Mouse (Mus musculus) embryonic facial prominence, embryonic 12.5 days (tissue): ENCODE measurements around the gene Ubxn2a. TPM values are rescaled to one million over a fixed set of nuclear protein-coding genes. Genes with fewer than 3 reads are reported as not detected.

ENCODE experiments used
- ATAC-seq: fragments of 200-750 bp; cut with Nextera tagmentation; 2 replicates; pipeline ENCODE4 v1.8.0; 2017; ENCODE audit not compliant: insufficient number of reproducible peaks, insufficient read depth, low FRiP score, low TSS enrichment
- H3K27ac ChIP-seq: fragments of 300-500 bp; sonication (generic); 2 replicates; pipeline ENCODE4 v1.5.1; 2016; ENCODE audit warnings: mild to moderate bottlenecking
- H3K27me3 ChIP-seq: fragments of 300-500 bp; sonication (generic); 2 replicates; pipeline ENCODE4 v1.6.1; 2016; ENCODE audit warnings: mild to moderate bottlenecking, moderate library complexity
- H3K36me3 ChIP-seq: fragments of 300-500 bp; sonication (generic); 2 replicates; pipeline ENCODE4 v1.6.1; 2016; ENCODE audit warnings: mild to moderate bottlenecking
- H3K4me1 ChIP-seq: fragments of 300-500 bp; sonication (generic); 2 replicates; pipeline ENCODE4 v1.6.1; 2016
- H3K4me2 ChIP-seq: fragments of 300-500 bp; sonication (generic); replicated peaks from 2 replicates; pipeline ENCODE4 v1.6.1; 2016; ENCODE audit warnings: mild to moderate bottlenecking, moderate library complexity
- H3K4me3 ChIP-seq: fragments of 300-500 bp; sonication (generic); 2 replicates; pipeline ENCODE4 v1.5.1; 2016; ENCODE audit warnings: mild to moderate bottlenecking
- H3K9ac ChIP-seq: fragments of 300-500 bp; sonication (generic); 2 replicates; pipeline ENCODE4 v1.6.1; 2016; ENCODE audit warnings: mild to moderate bottlenecking, moderate library complexity
- H3K9me3 ChIP-seq: fragments of 300-500 bp; sonication (generic); 2 replicates; pipeline ENCODE4 v1.6.1; 2016; ENCODE audit warnings: mild to moderate bottlenecking, moderate library complexity
- WGBS: fragments of 180-500 bp; shearing (Covaris S2); methylation state at CpG from one replicate; pipeline ENCODE4 v1.1.7; 2016; 5-methylcytosine and 5-hydroxymethylcytosine counted together
- polyA plus RNA-seq: library from polyadenylated mRNA; unstranded; fragments of >200 nt; fragmentation: Nextera tagmentation; extraction: Ambion mirVana; gene quantifications from 2 replicates; pipeline ENCODE4 v1.2.1, GENCODE M21; 2016

Ubxn2a gene
- 27.3 and 28.1 TPM in 2 replicates for polyA plus RNA-seq

DNA sequence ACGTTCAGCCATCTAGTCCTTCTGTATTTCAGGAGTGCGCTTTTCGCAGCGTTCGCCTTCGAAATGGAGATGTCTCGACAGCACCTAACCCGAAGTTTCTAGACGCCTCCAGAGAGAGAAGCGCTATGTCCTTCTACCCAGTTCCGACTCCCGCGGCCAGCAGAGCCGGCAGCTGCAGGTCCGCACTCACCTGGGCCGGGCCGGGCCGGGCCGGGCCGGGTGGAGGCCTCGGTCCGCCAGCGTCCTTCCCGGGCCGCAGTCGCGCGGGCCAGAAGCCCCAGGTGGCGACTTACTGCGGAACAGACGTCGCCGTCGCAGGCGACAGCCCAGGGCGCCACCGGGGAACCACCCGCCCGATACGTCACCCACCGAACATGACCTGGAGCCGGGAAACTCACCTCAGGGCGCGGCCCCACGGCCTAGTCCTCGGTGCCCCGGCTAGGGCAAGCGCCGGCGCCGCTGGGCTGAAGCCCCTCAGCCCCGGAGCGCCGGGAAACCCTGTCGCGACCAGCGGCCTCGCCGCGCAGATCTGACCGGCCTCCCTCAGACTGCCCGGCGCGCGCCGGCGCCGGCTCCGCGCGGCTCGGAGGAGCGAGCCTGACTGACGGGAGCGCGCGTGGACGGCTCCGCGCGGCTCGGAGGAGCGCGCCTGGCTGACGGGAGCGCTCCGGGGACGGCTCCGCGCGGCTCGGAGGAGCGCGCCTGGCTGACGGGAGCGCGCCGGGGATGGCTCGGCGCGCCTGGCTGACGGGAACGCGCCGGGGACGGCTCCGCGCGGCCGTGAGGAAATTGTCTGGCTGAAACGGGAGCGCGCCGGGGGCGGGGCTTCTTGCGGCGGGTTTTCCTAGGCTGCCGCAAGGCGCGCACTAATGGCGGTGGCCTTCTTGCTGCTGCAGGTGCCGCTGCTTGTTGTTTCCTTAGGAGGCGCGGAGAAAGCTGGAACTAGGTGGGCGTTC, at the start of gene Ubxn2a:
Gene Ubxn2a, minus strand, starts transcription at position 755 of the 956 bp plus-strand sequence.
- Histone ChIP-seq H3K27ac (peak within 1 kb of the TSS; percentile 83), H3K4me3 (peak within 1 kb of the TSS; percentile 75), H3K4me1 (no peaks in the 10 kb centered on the region; the same call in 1 of the 2 replicates), H3K36me3 (no peaks in the 10 kb centered on the region), H3K9me3 (no peaks in the 10 kb centered on the region), H3K27me3 (no peaks in the 10 kb centered on the region), H3K4me2 (peak within 1 kb of the TSS; percentile 81), H3K9ac (peak within 1 kb of the TSS; percentile 83)
- under 1% methylated on average over 124 of the region's 125 CpGs for WGBS
- peak; percentile 89 for ATAC-seq

DNA sequence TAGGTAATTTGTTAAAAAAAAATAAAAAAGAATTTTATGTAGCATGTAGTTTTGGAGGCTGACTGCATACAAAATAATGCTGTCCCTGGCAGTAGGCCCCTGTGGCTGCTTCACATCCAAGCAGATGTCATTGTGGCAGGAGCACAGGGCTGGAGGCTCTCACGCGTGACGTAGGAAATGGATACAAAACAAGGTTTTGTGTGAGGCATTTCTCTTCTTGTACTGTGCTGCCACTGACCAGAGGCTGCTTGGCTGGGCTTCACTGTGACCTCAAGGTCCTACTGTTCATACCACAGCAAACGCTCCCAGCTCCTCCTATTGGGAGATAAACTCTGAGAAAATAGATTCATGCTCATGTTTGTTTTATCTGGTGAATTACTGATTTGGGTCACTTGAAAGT, 45.7 kb upstream of the Ubxn2a start:
- no peak overlapping the region for H3K4me2 ChIP-seq
- no peaks in the 10 kb centered on the region for H3K9me3 ChIP-seq
- no peaks in the 10 kb centered on the region for H3K4me1 ChIP-seq
- H3K9ac ChIP-seq: no peak overlapping the region
- no peak overlapping the region for H3K4me3 ChIP-seq
- H3K27ac ChIP-seq: no peak overlapping the region
- 86% methylated on average over 4 of the region's 4 CpGs for WGBS
- ATAC-seq: no peak
- H3K27me3 ChIP-seq: no peaks in the 10 kb centered on the region
- peaks cover 54% of the 10 kb centered on the region for H3K36me3 ChIP-seq

DNA sequence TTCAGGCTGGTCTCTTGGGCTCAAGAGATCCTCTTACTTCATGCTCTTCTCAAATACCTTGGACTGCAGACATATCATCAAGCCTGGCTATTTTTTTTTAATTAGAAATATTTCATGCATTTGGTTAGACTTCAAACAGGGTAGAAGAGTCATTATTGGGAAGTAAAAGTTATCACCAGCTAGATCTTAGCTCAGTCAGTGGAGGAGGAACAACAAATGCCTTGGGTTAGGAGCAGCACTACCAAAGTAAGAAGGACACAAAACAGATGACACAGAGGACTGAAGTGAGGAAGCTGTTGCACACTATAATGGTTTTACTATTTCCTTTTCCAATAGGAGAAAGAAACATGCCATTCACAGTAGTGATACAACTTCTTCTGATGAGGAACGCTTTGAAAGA, 44.8 kb upstream of the Ubxn2a start:
- Histone ChIP-seq H3K9me3 (no peaks in the 10 kb centered on the region), H3K36me3 (peaks cover 60% of the 10 kb centered on the region), H3K4me1 (no peaks in the 10 kb centered on the region), H3K4me3 (no peak overlapping the region), H3K4me2 (no peak overlapping the region), H3K27me3 (no peaks in the 10 kb centered on the region), H3K27ac (no peak overlapping the region), H3K9ac (no peak overlapping the region)
- 96% methylated on average over 1 of the region's 1 CpGs for WGBS
- no peak for ATAC-seq

DNA sequence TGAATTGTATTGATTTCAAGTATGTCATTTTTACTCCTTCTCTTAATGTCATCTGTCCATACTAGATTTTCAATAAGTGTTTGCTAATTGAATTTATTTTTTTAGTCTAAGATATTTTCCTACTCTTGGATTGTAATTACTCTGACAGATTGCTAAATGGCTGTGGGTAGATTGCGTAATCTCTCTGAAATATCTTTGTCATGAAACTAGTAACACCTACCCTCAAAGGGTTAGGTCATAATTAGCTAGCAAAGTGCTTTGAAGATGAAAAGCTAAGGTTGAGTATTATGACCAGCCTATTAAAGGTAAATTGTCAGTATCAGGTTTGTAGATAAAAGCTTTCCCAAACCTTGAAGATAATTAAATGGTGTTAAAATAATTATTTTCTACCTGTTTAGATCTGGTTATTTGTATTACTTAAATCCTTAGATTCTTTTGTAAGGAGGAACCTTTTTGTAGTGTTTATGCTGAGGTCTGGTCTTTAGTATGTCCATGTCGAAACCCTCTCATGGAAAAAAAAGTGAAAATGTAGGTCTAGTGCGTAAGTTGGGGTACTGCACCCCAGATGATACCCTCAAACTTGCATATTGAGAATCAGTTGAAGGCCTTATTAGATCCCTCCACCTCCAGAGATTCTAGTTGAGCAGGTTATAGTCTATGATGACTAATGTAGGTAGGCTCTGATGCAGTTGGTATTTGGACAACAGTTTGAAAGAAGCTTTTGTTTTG, 23.5 kb upstream of the Ubxn2a start:
- Histone ChIP-seq H3K4me1 (no peaks in the 10 kb centered on the region), H3K4me2 (no peak overlapping the region), H3K36me3 (no peaks in the 10 kb centered on the region), H3K27me3 (no peaks in the 10 kb centered on the region), H3K27ac (no peak overlapping the region), H3K4me3 (no peak overlapping the region), H3K9me3 (no peaks in the 10 kb centered on the region), H3K9ac (no peak overlapping the region)
- WGBS: 92% methylated on average over 3 of the region's 3 CpGs
- ATAC-seq: no peak

- ATAC-seq: no peak
- no peak overlapping the region for H3K27ac ChIP-seq
- 95% methylated on average over 2 of the region's 2 CpGs for WGBS
- H3K4me2 ChIP-seq: no peak overlapping the region
- no peaks in the 10 kb centered on the region for H3K27me3 ChIP-seq
- H3K9ac ChIP-seq: no peak overlapping the region
- no peaks in the 10 kb centered on the region for H3K36me3 ChIP-seq
- no peaks in the 10 kb centered on the region for H3K9me3 ChIP-seq
- H3K4me3 ChIP-seq: no peak overlapping the region
- no peaks in the 10 kb centered on the region for H3K4me1 ChIP-seq
These were observed 20.7 kb upstream of the Ubxn2a start for GRCm38 (mm10) chr12:4928197-4928596.

- WGBS: under 1% methylated on average over 48 of the region's 48 CpGs
These were observed 10.5 kb upstream of the Ubxn2a start for GRCm38 (mm10) chr12:4917805-4918591.

GRCm38 (mm10) chr12:4916994-4917804, 9.7 kb upstream of the Ubxn2a start, which contains the start of gene Atad2b:
Atad2b (plus strand) TSS chr12:4917353.
- H3K27ac ChIP-seq: peak within 1 kb of the TSS; percentile 99
- H3K36me3 ChIP-seq: no peaks in the 10 kb centered on the region
- WGBS: under 1% methylated on average over 78 of the region's 89 CpGs
- peaks cover 7% of the 10 kb centered on the region for H3K4me1 ChIP-seq
- H3K27me3 ChIP-seq: no peaks in the 10 kb centered on the region
- peak within 1 kb of the TSS; percentile 99 for H3K9ac ChIP-seq
- no peaks in the 10 kb centered on the region for H3K9me3 ChIP-seq
- peak within 1 kb of the TSS; percentile 80 for H3K4me3 ChIP-seq
- ATAC-seq: peak; percentile 95
- H3K4me2 ChIP-seq: peak within 1 kb of the TSS; percentile 60

More at GRCm38 (mm10) chr12:4917805-4918591, 10.5 kb upstream of the Ubxn2a start:
- peak overlapping the region; percentile 99 for H3K9ac ChIP-seq
- no peaks in the 10 kb centered on the region for H3K27me3 ChIP-seq
- peak overlapping the region; percentile 99 for H3K27ac ChIP-seq
- H3K36me3 ChIP-seq: no peaks in the 10 kb centered on the region
- ATAC-seq: no peak
- peak overlapping the region; percentile 80 for H3K4me3 ChIP-seq
- peaks cover 7% of the 10 kb centered on the region for H3K4me1 ChIP-seq
- no peaks in the 10 kb centered on the region for H3K9me3 ChIP-seq
- peak overlapping the region; percentile 60 for H3K4me2 ChIP-seq

DNA sequence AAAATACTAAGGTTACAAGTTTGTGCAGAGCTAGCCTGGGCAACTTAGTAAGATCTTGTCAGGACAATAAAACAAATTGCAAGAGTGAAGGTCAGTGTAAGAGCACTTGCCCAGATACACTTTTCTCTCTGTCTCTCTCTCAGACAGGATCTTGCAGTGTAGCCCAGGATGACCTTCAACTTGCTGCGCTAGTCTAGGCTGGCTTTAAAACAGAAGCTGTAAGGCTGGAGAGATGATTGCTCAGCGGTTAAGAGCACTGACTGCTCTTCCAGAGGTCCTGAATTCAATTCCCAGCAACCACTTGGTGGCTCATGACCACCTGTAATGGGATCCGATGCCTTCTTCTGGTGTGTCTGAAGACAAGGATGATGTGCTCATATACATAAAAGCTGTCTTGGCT, 7.4 kb upstream of the Ubxn2a start:
- Histone ChIP-seq H3K9me3 (no peaks in the 10 kb centered on the region), H3K36me3 (no peaks in the 10 kb centered on the region), H3K4me2 (no peak overlapping the region), H3K27ac (no peak overlapping the region), H3K4me1 (peaks cover 7% of the 10 kb centered on the region), H3K4me3 (no peak overlapping the region), H3K9ac (no peak overlapping the region), H3K27me3 (no peaks in the 10 kb centered on the region)
- 77% methylated on average over 3 of the region's 3 CpGs for WGBS
- no peak for ATAC-seq

- no peak overlapping the region for H3K27ac ChIP-seq
- 55% methylated on average over 3 of the region's 3 CpGs for WGBS
- H3K36me3 ChIP-seq: no peaks in the 10 kb centered on the region
- H3K4me2 ChIP-seq: no peak overlapping the region
- H3K27me3 ChIP-seq: no peaks in the 10 kb centered on the region
- H3K4me1 ChIP-seq: peaks cover 4% of the 10 kb centered on the region
- no peak overlapping the region for H3K4me3 ChIP-seq
- no peak overlapping the region for H3K9ac ChIP-seq
- no peak for ATAC-seq
- H3K9me3 ChIP-seq: no peaks in the 10 kb centered on the region
These were observed 6.9 kb upstream of the Ubxn2a start for GRCm38 (mm10) chr12:4914441-4914840.

DNA sequence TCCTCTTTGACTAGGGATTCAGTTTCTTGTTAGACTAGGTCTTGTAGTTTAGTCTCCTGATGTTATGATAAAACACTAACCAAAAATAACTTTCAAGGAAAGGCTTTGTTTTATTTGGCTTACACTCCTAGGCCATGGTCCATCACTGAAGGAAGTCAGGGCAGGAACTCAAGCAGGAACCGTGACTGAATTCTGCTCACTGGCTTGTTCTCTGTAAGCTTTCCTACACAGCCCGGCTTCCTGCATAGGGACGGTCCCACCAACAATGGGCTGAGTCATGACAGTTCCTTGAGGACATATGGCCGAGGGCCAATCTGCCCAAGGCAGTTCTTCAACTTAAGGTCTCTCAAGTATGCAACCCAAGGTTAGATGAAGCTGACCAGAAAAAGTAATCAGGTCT, 4.2 kb upstream of the Ubxn2a start:
- Histone ChIP-seq H3K4me3 (no peak overlapping the region), H3K4me2 (no peak overlapping the region), H3K9me3 (no peaks in the 10 kb centered on the region), H3K4me1 (no peaks in the 10 kb centered on the region; the same call in 1 of the 2 replicates), H3K27me3 (no peaks in the 10 kb centered on the region), H3K9ac (no peak overlapping the region), H3K36me3 (no peaks in the 10 kb centered on the region), H3K27ac (no peak overlapping the region)
- WGBS: 84% methylated on average over 4 of the region's 4 CpGs
- ATAC-seq: no peak
